Mouse (Mus musculus) urinary bladder, postnatal 10 days (tissue): ENCODE data around the gene Triobp.

ENCODE experiments used
- DNase-seq: peaks from one replicate; pipeline ENCODE4 v3.0.0; 2022; ENCODE audit warnings: low spot score

Triobp gene

GRCm38 (mm10) chr15:78962885-78963284 lies 15.4 kb downstream of the Triobp start:
- DNase-seq = no peak

DNA sequence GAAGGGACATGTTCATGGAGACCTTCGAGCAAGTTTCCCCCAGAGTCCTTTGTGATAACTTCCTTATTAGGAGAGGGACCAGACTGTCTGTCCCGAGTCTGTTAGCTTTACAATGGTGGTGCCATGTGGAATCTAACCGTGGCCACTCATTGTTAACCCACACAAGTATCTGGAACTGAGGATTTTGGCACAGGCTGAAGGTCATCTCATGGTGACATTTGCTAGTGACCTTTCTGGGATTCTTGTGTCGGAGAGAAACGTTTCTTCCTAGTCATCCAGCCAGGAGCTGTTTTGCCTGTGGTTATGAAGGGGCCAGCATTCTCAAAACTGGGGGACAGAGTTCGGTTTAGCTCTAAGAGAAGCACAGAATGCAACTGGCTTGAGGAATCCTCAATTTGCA lies 24.1 kb downstream of the Triobp start:
- no peak for DNase-seq

DNA sequence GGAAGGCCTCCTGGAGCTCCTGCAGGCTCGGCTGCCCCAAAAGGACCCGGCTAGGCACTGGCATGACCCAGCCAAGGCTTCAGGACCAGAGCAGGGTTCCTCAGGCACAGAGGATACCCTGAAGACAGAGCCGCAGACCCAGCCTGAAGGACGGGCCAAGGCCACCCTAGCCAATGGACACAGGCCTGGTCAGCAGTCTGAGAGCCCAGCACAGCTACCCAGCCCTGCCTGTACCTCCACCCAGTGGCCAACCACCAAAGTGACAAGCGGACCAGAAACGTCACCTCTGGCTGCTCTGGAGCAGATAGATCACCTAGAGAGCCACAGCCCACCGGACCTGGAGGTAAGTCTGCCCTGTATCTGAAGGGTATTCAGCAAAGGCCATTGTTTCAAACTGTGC lies 26.4 kb downstream of the Triobp start:
- DNase-seq = no peak

- DNase-seq = no peak
Observed at GRCm38 (mm10) chr15:78977676-78978159, 30.2 kb downstream of the Triobp start.

- DNase-seq = no peak
Observed at GRCm38 (mm10) chr15:78978875-78979274, 31.4 kb downstream of the Triobp start.

DNA sequence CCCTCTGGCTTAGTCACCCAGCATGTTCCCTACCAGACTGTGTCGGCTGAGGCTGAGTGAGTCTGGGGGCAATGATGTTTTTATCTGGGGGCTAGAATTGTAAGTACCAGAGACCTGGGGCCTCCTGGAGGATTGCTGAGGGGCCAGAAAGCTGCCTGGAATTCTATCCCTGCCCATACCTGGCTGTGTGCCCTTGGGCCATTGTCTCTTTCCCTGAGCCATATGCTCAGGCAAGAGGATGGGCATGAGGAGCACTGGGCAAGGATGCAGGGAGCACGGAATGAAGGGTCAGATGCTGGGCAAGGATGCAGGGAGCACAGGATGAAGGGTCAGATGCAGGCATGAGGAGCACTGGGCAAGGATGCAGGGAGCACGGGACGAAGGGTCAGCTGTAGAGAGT lies 32.6 kb downstream of the Triobp start:
- no peak for DNase-seq

DNA sequence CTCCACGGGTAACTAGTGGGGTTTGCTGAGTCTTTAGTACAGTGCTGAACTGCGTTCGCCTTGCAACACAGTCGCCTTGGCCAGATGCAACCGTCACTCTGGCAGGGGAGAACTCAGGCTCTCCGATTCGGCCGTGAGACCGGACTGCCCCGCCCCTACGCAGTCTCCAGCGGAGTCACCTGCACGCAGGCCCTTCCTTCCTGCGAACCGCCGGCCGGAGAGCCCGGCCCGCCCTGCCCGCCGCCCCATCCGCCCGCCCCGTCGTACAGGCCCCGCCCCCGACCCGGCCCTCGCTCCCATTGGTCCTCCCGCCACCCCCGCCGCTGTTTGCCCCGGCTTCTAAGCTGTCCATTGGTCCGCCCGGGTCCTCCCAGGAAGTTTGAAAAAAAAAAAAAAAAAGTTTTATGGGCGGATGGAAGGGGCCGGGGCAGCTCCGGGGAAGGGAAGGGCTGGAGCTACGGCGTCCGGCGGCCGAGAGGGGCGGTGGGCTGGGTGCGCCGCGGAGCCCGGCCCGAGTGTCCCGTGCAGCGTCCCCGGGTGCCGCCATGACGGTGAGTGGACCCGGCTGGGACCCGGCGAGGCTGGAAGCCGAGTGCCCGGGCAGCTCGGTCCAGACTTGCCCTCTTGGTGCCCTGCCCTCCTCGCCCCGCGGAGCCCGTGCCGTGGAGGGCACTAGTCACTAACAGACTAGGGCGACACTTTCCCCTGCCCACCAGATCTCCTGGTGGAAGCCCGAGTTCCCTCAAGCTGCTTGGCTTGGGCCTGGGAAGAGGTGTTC lies 35.3 kb downstream of the Triobp start:
- DNase-seq = peak; percentile 68

DNA sequence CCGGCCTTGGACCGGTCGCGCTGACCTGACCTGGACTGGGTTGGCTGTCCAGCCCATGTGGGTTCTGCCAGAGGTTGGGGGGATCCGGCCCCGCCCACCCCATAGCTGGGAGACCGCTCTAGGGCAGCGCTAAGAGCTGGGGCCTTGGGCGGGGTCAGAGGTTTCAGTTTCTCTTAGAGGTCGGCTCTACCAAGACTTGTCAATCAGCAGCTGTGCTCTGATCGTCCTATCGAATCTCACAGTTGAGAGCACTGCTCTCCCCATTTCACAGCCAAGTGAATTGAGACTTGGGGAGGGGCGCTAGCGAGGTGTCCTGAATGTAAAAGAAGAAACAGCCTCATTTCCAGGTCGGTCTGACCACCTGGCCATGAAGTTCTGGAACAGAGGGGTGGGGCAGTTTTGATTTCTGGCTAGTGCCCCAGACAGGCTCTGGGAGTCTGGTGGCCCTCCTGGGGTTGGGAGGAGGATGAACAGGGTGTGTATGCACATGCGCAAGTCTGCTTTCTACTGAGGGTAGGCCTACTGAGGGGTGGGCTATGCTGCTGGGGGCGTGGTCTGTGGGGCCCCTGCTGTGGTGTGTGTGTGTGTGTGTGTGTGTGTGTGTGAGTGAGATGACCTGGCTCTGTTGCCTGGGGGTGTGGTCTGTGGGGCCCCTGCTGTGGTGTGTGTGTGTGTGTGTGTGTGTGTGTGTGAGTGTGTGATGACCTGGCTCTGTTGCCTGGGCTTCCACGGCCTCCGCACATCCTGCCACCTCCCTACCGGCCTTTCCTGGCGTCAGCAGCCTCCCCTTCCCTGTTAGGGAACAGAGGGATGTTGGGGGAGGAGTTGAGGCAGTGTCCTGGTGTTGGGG lies 36.1 kb downstream of the Triobp start:
- no peak for DNase-seq

DNA sequence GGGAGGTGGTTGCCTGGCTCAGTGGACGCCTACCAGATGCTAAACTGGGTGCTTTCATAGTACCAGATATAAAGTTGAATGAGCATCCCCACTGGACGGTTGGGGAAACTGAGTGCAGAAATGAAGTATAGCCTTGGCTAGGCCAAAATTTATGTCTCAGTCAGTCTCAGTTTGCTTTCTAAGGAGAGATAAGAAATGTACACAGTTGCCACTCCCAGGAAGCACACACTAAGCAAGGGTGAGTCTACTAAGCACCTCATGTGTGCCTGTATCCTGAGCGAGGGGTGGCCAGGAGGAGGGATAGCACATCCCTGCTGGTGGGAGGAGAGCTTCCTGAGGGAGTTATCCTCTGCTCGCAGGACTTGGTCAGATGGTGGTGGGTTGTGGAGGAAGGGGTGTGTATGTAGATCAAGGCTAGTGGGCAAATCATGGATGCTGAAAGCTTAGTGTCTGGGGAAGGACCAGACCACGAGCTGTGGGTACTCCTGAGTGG lies 36.8 kb downstream of the Triobp start:
- DNase-seq = no peak

- no peak for DNase-seq
Observed at GRCm38 (mm10) chr15:78986536-78987220, 39.2 kb downstream of the Triobp start.

DNA sequence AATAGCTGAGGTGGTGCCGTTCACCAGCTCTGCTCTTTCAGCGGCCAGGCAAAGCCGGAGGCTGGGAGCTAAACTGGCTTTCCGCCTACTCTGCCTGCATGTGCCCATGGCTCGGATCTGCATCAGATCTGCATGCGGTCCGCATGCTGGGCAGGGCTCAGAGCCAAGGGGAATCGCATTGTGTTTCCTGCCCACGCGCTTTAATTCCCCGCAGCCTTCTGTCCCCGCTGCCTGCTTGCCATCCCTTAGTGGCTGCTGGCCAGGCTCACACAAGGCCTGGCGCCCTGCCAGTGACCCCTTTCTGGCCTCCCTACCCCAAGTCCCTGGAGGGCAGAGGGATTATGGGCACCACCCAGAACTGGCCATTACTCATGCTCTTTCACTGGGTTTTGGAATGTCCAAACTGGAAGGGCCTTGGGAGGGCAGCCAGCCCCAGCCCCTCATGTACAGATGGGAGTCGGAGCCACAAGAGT lies 41.0 kb downstream of the Triobp start:
- no peak for DNase-seq

- DNase-seq = no peak
Observed at GRCm38 (mm10) chr15:78989152-78990092, 41.9 kb downstream of the Triobp start.

DNA sequence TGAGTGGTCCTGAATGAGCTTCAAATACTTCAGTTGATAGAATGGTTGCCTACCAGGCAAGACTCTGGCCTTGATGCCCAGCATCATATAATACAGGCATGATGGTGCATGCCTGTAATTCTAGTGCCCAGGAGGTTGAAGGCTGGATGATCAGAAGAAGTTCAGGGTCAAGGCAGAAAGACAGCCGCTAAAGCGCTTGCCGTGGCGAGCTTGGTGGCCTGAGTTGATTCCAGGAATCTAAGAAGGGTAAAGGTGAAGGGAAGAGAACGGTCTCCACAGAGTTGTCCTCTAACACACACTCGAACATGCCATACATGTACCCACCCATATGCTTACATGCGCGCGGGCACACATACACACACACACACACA lies 42.6 kb downstream of the Triobp start:
- no peak for DNase-seq

GRCm38 (mm10) chr15:78990970-78991525 lies 43.5 kb downstream of the Triobp start:
- no peak for DNase-seq

GRCm38 (mm10) chr15:78992235-78992634 lies 44.7 kb downstream of the Triobp start:
- no peak for DNase-seq

GRCm38 (mm10) chr15:78992925-78993324 lies 45.4 kb downstream of the Triobp start:
- no peak for DNase-seq

DNA sequence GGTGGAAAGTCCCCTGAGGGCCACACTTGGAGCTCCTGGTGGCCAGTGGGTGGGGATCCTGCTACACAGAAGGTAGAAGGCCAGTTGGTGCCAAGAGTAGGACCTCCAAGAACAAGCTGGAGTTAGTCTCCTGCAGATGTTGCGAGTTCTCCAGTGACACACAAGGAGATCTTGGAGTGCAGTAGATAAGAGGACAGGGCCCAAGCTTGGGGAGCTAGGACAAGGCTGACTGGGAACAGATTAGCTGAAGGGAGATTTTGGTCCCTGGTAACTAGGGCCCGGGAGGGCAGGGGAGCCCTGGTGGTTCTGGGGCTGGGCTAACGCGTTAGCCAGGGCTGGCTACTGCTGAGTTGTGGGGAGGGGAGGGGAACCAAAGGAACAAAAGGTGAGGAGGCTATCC lies 48.4 kb downstream of the Triobp start:
- DNase-seq = no peak

DNA sequence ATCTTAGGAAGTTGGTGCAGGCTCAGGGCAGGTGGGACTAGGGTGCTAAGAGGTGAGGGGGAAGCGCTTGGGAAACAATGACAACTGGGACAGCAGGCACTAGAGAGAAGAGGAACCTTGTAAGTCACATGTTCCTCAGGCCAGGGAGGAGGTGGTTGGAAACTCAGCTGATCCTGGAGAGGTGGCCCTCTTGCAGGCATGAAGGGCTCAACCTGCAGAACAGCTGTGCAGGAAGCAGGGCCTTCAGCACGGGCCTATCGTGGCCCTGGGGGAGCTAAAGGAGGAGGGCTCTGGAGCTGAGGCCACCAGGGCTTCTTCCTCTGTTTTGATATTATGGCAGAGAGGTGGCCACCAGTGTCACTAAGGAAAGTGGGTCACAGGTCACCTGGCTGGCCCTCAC lies 49.1 kb downstream of the Triobp start:
- no peak for DNase-seq

GRCm38 (mm10) chr15:78998348-78998747 lies 50.8 kb downstream of the Triobp start:
- DNase-seq = no peak

DNA sequence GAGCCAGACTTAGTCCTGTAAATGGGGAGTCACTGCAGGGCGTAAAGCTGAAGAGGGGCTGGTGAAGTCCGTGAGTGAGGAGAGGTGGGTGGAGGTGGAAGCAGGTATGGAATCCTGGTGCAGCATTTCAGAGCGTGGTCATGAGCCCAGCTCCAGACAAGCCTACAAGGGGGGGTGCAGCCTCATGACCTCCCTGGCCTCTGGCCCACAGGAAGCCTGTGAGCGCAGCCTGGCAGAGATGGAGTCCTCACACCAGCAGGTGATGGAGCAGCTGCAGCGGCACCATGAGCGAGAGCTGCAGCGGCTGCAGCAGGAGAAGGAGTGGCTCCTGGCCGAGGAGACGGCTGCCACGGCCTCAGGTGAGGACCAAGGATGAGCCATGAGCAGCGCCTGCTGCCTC lies 52.1 kb downstream of the Triobp start:
- no peak for DNase-seq

DNA sequence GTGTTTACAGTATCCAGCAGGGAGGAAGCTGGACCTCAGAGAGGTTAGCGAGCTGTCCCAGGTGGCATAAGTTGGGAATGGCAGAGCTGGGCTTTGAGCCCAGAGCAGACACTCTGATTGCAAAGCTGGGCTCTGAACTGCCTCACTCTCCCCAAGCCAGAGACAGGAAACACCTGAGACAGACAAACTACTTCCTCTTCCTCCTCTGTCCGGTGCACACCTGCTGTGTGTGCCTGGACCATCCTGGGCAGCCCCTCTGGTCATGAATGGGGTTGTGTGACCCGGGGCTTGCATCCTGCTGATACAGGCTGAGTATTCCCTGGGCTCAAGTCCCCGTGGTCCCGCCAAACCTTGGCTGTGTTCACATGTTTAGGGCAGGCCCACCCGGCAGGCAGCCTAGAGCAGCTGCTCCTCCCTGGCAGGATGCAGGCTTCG lies 52.9 kb downstream of the Triobp start:
- no peak for DNase-seq
